Mouse (Mus musculus) cortical plate, adult 2 months (tissue): ENCODE results near the gene Rest.

ENCODE experiments used
- CTCF ChIP-seq: fragments of 200-500 bp; IDR thresholded peaks from 2 replicates; pipeline ENCODE4 v1.5.1; 2011; ENCODE audit warnings: mild to moderate bottlenecking, control low read depth, low read length; ENCODE audit not compliant: insufficient read depth; ENCODE audit errors: extremely low read depth
- POLR2A ChIP-seq: fragments of 200-500 bp; IDR thresholded peaks from 2 replicates; pipeline ENCODE4 v1.6.1; 2011; ENCODE audit warnings: mild to moderate bottlenecking, low read length, control low read depth; ENCODE audit not compliant: insufficient read depth; ENCODE audit errors: extremely low read depth

GRCm38 (mm10) chr5:77260141-77260540 lies 5.2 kb upstream of the Rest start:
- TF ChIP-seq CTCF (no peak), POLR2A (no peak)
